Mouse (Mus musculus) activated CD4-positive, CD25-positive, alpha-beta regulatory T cell, adult 4 months (primary cell): ENCODE measurements at regions not wholly inside any gene's neighbourhood (a gene's known extent, or its start where the extent isn't known, plus 50 kb on each side); places are given as distances from the start of the nearest gene placed in this dataset.
"Not testable (repeated sequence)": the region's sequence is repeated elsewhere in the genome, so short reads cannot be mapped to it uniquely, and the experiment has no call there.

Source experiments
- ATAC-seq: one replicate; pipeline ENCODE4 v1.8.0; 2017

DNA sequence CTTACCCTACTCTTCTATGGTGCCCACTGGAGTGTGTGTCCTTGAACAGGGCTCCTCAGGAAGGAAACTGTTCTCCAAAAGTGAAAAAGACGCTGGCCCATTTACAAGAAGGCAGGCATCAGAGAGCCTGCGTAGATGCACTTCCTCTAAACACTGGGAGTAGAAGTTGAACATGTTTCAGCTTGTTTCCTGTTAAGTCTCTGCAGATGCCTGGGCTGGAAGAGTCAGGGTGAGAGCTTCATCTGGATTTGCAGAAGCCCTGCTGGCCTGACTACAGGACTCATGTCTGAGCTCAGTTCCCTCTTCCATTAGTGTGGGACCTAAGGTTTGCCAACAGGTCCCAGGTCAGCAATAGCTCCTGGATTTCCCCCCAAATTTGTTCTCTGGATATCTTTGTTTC is 54.7 kb upstream of the Nlrp1b start:
- ATAC-seq: no peak

GRCm38 (mm10) chr11:71288243-71288642 is 57.7 kb upstream of the Nlrp1b start:
- not testable (repeated sequence) for ATAC-seq

- no peak for ATAC-seq
Measured at GRCm38 (mm10) chr11:71289490-71289889, 59.0 kb upstream of the Nlrp1b start.

DNA sequence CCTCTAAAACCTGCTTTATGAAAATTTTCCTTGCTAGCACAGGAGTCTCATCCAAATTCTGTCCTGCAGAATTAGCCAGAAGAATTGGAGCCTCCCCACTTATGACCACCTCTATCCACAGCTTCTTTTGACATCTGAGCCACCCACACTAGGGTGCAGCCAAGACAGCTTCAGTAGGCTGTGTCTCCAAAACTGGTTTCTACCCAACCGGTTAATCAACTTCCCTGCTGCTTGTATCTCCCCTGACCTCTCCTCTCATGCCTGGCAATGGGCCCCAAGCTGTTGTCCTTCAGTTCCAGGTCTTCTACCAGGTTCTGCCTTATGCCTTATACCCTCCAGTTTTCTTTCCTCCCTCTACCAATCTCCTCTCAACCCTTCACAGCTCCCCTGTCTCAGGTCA is 68.9 kb upstream of the Nlrp1b start:
- ATAC-seq: no peak

- no peak for ATAC-seq
Measured at GRCm38 (mm10) chr11:71323439-71323838, 92.9 kb upstream of the Nlrp1b start.

GRCm38 (mm10) chr11:71337428-71337827 is 106.9 kb upstream of the Nlrp1b start:
- no peak for ATAC-seq

DNA sequence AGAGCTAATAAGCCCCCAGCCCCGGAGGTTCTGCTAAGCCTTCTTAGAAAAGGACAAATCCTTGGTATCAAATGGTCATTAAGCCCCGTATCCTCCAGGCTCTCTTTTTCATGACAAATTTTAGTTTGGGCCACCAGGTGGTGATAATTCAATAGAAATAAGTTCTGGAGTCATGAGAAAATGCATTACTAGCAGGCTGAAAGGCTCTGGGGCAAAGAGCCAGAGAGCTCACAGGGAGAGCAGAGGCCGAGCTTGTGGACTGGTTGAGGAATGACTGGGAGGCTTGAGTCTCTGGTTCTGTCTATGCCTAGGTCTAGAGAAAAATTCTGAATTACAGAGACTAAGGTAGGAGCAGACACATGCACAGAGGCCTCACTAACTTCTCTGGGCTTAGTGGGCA is 115.5 kb upstream of the Nlrp1b start:
- ATAC-seq: no peak

DNA sequence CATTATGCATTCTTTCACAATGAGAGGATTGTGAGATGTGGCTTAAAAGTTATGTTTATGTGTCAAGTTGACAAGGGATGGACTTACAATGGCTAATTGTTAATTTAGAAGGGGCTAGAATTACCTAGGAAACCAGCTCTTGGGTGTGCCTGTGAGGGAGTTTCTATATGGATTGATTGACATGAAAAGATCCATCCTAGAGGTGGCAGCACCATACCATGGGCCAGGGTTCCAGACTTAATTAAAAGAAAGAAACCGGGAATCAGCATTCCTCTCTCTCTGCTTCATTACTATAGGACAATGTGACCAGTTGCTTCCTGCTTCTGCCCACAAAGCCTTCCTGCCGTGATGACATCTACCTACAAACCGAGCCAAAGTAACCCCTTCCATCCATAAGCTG is 126.6 kb upstream of the Nlrp1b start:
- no peak for ATAC-seq

DNA sequence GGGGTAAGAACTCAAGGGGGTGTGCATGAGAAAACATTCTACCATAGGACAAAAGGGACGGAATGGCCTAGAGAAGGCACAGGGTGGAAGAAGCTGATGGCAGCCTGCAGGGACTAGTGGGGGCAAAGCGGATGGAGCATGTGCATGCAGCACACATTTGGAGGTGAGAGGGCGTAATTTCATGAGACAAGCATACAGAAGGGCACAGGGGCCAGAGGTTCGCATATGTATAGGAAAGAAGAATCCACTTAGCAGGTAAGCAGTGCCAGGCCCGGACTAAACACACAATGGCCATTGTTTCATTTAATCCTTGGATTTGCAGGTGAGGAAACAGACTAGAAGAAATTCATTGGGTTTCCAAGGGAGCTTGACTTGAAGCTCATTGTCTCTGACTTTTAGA is 130.3 kb upstream of the Nlrp1b start:
- ATAC-seq: no peak

DNA sequence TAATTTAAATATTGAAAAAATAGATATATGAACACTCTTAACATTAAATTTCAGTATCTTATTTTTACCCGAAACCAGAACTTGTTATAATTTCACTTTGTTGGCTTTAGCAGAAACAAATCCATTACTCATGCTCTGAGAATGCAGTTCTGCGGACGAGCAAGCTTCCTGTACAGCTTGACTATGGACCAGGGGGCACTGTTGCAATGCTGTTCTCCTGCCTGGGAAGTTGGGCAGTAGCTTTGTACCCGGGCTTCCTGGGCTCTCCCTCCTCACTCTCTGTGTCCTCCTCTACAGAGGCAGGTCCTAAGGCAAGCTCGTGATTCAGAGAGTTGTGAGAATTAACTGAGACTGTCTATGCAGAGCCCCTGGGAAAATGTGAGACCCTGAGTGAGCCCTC is 141.3 kb upstream of the Nlrp1b start:
- ATAC-seq: no peak

GRCm38 (mm10) chr11:71375132-71375531 is 144.6 kb upstream of the Nlrp1b start:
- no peak for ATAC-seq

GRCm38 (mm10) chr11:71388411-71388810 is 157.9 kb upstream of the Nlrp1b start:
- ATAC-seq: no peak

GRCm38 (mm10) chr11:71389659-71390058 is 159.1 kb upstream of the Nlrp1b start:
- ATAC-seq: no peak

DNA sequence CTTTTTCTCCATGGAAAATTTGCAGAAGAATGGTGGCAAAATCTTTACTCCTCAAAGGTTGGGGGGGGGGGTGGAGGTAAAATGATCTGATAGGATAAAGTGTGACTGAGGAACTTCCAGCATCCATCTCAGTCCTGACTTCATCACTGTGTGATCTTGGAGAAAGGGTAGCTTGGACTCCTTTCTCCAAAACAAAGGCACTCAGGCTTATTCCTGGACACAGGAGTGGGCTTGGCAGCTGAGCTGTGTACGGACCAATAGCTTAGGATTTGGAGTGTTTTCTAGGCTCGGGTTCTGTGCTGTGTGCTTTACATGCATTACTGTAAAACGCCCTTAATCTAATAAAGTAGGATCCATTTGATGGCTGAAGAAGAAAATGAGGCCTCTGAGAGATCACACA is 159.6 kb upstream of the Nlrp1b start:
- no peak for ATAC-seq

DNA sequence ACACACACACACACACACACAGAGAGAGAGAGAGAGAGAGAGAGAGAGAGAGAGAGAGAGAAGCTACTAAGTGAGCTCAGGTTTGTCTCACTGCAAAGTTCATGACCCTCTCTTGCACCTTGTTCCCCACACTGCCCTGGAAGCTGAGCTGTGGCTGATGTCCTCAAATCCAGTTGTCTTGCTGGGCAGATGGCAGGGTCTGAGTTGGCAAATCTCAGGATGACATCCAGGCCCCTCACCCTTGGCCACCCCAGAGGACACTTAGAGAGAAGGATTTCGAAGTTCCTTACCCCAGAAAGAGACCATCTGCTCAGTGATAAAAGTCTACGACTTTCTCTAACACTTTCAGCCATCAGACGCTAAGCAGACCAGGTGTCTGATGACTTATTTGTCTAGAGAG is 160.1 kb upstream of the Nlrp1b start:
- no peak for ATAC-seq

GRCm38 (mm10) chr11:71393406-71393805 is 162.9 kb upstream of the Nlrp1b start:
- no peak for ATAC-seq

DNA sequence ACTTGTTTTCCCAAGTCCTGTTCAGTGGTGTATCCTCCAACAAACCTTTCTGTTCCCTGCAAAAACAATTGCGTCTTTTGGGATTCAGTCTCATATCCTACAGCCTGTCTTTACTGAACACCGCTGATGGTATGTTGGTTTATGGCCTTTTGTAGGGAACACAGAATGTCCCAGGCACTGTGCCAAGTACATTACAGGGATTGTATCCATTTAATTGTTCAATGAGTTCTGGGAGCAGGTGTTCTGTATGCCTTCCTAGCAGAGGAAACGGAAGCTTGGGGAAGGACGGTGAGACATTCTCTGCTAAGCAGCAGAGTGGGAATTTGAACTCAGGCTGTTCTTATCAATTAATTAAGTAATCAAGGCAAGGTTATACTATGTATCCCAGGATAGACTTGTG is 164.5 kb upstream of the Nlrp1b start:
- ATAC-seq: no peak

DNA sequence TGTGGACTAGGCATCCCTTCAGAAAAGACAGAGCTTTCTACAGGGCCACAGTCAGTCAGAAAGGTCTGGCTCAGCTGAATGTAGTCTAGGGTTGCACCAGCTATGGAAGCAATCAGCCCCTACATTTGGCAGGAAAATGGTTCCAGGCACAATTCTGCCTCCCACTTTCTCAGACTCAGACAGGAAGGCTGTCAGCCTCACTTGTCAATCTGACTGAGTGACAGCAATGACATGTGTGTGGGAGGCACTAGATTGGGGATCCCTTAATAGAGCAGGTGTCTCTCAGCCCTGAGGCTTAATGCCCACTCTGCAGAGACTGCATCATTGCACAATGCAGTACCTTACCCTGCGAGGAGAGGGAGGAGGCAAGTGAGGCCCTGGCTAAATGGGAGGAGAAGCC is 165.1 kb upstream of the Nlrp1b start:
- ATAC-seq: no peak

GRCm38 (mm10) chr11:71400351-71400750 is 169.8 kb upstream of the Nlrp1b start:
- ATAC-seq: no peak

GRCm38 (mm10) chr11:71401411-71402276 is 171.1 kb upstream of the Nlrp1b start:
- ATAC-seq: no peak

GRCm38 (mm10) chr11:71404361-71404760 is 173.8 kb upstream of the Nlrp1b start:
- no peak for ATAC-seq

- ATAC-seq: no peak
Measured at GRCm38 (mm10) chr11:71407043-71407442, 176.5 kb upstream of the Nlrp1b start.

DNA sequence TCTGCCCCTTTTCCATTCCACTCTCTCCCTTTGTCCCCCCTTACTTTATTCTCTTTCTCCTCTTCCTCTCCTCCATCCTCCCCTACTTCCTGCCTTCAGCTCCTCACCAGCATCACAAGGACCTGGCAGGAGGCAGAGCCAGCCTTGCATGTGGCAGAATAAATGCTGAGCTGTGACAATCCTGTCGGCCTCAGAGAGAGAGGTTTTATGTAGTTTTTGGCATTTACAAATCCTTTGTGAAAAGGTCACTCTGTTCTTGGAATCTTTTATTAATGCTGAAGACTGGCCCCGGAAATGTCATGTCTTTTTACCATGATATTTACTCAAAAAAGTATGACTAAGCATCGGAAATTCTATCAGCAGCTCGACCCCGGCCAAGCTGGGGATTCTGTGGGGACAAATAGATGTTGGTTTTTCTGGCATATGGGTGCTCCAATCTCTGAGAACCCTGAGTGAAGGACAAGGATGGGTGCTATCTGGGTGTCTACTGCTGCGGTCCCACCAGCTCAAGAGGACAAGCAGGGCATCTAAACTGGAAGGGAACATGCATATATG is 178.8 kb upstream of the Nlrp1b start:
- no peak for ATAC-seq

- ATAC-seq: no peak
Measured at GRCm38 (mm10) chr11:71410582-71410981, 180.0 kb upstream of the Nlrp1b start.

DNA sequence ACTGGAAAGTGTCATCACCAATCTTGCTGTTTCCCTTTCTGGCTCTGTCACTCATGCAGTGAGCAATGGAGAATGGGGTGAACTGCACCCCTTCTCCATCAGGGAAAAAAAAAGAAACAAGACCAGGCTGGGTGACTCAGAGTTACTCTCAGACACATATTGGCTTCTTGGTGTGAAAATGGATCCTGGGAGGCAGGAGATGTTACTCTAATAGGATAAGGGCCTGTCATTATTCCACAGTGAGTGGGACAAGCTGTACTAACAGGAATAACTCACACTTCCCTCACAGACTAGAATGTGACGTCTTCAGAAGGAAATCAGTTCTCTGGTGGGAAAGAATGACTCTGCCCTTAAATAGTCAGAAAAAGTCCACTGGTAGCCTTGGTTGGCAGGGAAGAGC is 181.4 kb upstream of the Nlrp1b start:
- ATAC-seq: no peak
